Mouse (Mus musculus) testis, adult 2 months (tissue): Measurements from ENCODE around the gene Amigo1.

Experiments
- CTCF ChIP-seq: fragments of 200-500 bp; IDR thresholded peaks from 2 replicates; pipeline ENCODE4 v1.5.1; 2012; ENCODE audit warnings: low read depth, mild to moderate bottlenecking, inconsistent platforms, low read length, moderate library complexity; ENCODE audit not compliant: control insufficient read depth, insufficient read depth, insufficient replicate concordance
- POLR2A ChIP-seq: fragments of 200-500 bp; IDR thresholded peaks from 2 replicates; pipeline ENCODE4 v1.6.1; 2012; ENCODE audit warnings: low read depth, mild to moderate bottlenecking, inconsistent platforms, low read length, moderate library complexity; ENCODE audit not compliant: control insufficient read depth

- TF ChIP-seq CTCF (no peak), POLR2A (no peak)
These were observed 33.8 kb upstream of the Amigo1 start for GRCm38 (mm10) chr3:108152290-108152689.
